Mouse (Mus musculus) G1E (cell line): ENCODE data around the gene Gm5485. TPM values are rescaled to one million over a fixed set of nuclear protein-coding genes. Genes with fewer than 3 reads are reported as not detected.

Experiments
- ATAC-seq: 2 replicates; pipeline ENCODE4 v1.8.0; 2016; ENCODE audit warnings: mild to moderate bottlenecking; ENCODE audit not compliant: insufficient number of reproducible peaks, poor library complexity, low FRiP score, severe bottlenecking; ENCODE audit errors: extremely low read depth
- DNase-seq: peaks from one replicate; pipeline ENCODE4 v3.0.0; 2012; ENCODE audit warnings: low spot score
- H3K27me3 ChIP-seq: 2 replicates; pipeline ENCODE4 v1.6.1; 2012; ENCODE audit warnings: mild to moderate bottlenecking, low read length, inconsistent platforms; ENCODE audit not compliant: insufficient read depth
- H3K36me3 ChIP-seq: replicated peaks from 2 replicates; pipeline ENCODE3; 2012; ENCODE audit warnings: mild to moderate bottlenecking, inconsistent platforms
- H3K4me1 ChIP-seq: 2 replicates; pipeline ENCODE4 v1.6.1; 2012; ENCODE audit warnings: low read depth, low read length, inconsistent platforms, mixed read lengths; ENCODE audit not compliant: insufficient read depth
- H3K4me3 ChIP-seq: 2 replicates; pipeline ENCODE4 v1.5.1; 2012; ENCODE audit warnings: low read depth, mild to moderate bottlenecking, inconsistent platforms, low read length, moderate library complexity, mixed read lengths
- H3K9me3 ChIP-seq: replicated peaks from 2 replicates; pipeline ENCODE4 v1.6.1; 2012; ENCODE audit warnings: inconsistent platforms
- CTCF ChIP-seq: IDR thresholded peaks from 2 replicates; pipeline ENCODE4 v1.5.1; 2012; ENCODE audit warnings: low read depth, low read length, inconsistent platforms, mixed read lengths
- GATA1 ChIP-seq: IDR thresholded peaks from 2 replicates; pipeline ENCODE4 v1.6.1; 2012; ENCODE audit warnings: borderline replicate concordance, low read length, inconsistent platforms, mixed read lengths
- GATA2 ChIP-seq: IDR thresholded peaks from 2 replicates; pipeline ENCODE4 v1.6.1; 2012; ENCODE audit warnings: low read depth, low read length, inconsistent platforms, borderline replicate concordance
- POLR2AphosphoS5 ChIP-seq: IDR thresholded peaks from 2 replicates; pipeline ENCODE4 v1.6.1; 2012; ENCODE audit warnings: low read depth, low read length, inconsistent platforms; ENCODE audit not compliant: insufficient replicate concordance
- TAL1 ChIP-seq: conservative IDR thresholded peaks from 2 replicates; pipeline ENCODE4 v1.6.1; 2012; ENCODE audit warnings: low read depth, low read length, inconsistent platforms, mixed read lengths
- polyA plus RNA-seq: library from polyadenylated mRNA; stranded (reverse); fragments of >175 nt; gene quantifications from 2 replicates; pipeline ENCODE4 v1.2.3, GENCODE M21; 2012
- total RNA-seq, 2 experiments: library from RNA; stranded (forward) in 1 of 2; stranded (reverse) in 1 of 2; fragments of 200-1000 nt in 1 of 2; fragments of >200 nt in 1 of 2; fragmentation: Nextera tagmentation in 1 of 2; gene quantifications; 2 replicates each; pipeline ENCODE4 v1.2.3; 2014 to 2017

Gene Gm5485
- total and polyA plus RNA-seq, 3 experiments, result not detected

- DNase-seq, result no peak
- TF ChIP-seq GATA2 (no peak), POLR2AphosphoS5 (no peak), TAL1 (no peak), GATA1 (no peak), CTCF (no peak)
- H3K9me3 ChIP-seq, result no peaks in the 10 kb centered on the region
These were observed 17.2 kb upstream of the Gm5485 start for GRCm38 (mm10) chr16:48429427-48429826.

GRCm38 (mm10) chr16:48424069-48424468, 11.9 kb upstream of the Gm5485 start:
- no peak overlapping the region for H3K4me3 ChIP-seq
- DNase-seq (no peak), ATAC-seq (no peak)
- H3K9me3 ChIP-seq, result no peaks in the 10 kb centered on the region
- TF ChIP-seq CTCF, result no peak
- no peak for TF ChIP-seq POLR2AphosphoS5
- TF ChIP-seq TAL1, result no peak
- no peak for TF ChIP-seq GATA1
- no peak for TF ChIP-seq GATA2
- no peaks in the 10 kb centered on the region for H3K27me3 ChIP-seq
- no peaks in the 10 kb centered on the region for H3K36me3 ChIP-seq
- H3K4me1 ChIP-seq, result no peaks in the 10 kb centered on the region

More at GRCm38 (mm10) chr16:48429427-48429826, 17.2 kb upstream of the Gm5485 start:
- Histone ChIP-seq H3K27me3 (no peaks in the 10 kb centered on the region), H3K36me3 (no peaks in the 10 kb centered on the region), H3K4me3 (no peak overlapping the region), H3K4me1 (no peaks in the 10 kb centered on the region)
- ATAC-seq, result no peak

GRCm38 (mm10) chr16:48422501-48422900, 10.3 kb upstream of the Gm5485 start:
- Histone ChIP-seq H3K9me3 (no peaks in the 10 kb centered on the region), H3K4me3 (no peak overlapping the region), H3K4me1 (no peaks in the 10 kb centered on the region), H3K27me3 (no peaks in the 10 kb centered on the region), H3K36me3 (no peaks in the 10 kb centered on the region)
- TF ChIP-seq POLR2AphosphoS5 (no peak), CTCF (no peak), GATA1 (no peak), TAL1 (no peak), GATA2 (no peak)
- DNase-seq (no peak), ATAC-seq (no peak)

- Histone ChIP-seq H3K36me3 (no peaks in the 10 kb centered on the region), H3K9me3 (no peaks in the 10 kb centered on the region), H3K4me1 (no peaks in the 10 kb centered on the region), H3K27me3 (no peaks in the 10 kb centered on the region), H3K4me3 (no peak overlapping the region)
- TF ChIP-seq TAL1 (no peak), GATA1 (no peak), POLR2AphosphoS5 (no peak), CTCF (no peak), GATA2 (no peak)
- ATAC-seq (no peak), DNase-seq (no peak)
These were observed 6.8 kb upstream of the Gm5485 start for GRCm38 (mm10) chr16:48419035-48419434.

GRCm38 (mm10) chr16:48418557-48418956, 6.3 kb upstream of the Gm5485 start:
- Histone ChIP-seq H3K36me3 (no peaks in the 10 kb centered on the region), H3K9me3 (no peaks in the 10 kb centered on the region), H3K4me3 (no peak overlapping the region), H3K4me1 (no peaks in the 10 kb centered on the region), H3K27me3 (no peaks in the 10 kb centered on the region)
- ATAC-seq, result no peak
- no peak for DNase-seq
- no peak for TF ChIP-seq GATA1
- TF ChIP-seq TAL1, result no peak
- no peak for TF ChIP-seq CTCF
- TF ChIP-seq GATA2, result no peak
- TF ChIP-seq POLR2AphosphoS5, result no peak

- Histone ChIP-seq H3K36me3 (no peaks in the 10 kb centered on the region), H3K9me3 (no peaks in the 10 kb centered on the region), H3K4me3 (no peak overlapping the region), H3K4me1 (no peaks in the 10 kb centered on the region), H3K27me3 (no peaks in the 10 kb centered on the region)
- no peak for DNase-seq
- ATAC-seq, result no peak
- TF ChIP-seq POLR2AphosphoS5, result no peak
- no peak for TF ChIP-seq GATA1
- no peak for TF ChIP-seq CTCF
- no peak for TF ChIP-seq GATA2
- TF ChIP-seq TAL1, result no peak
These were observed 2.1 kb downstream of the Gm5485 start for GRCm38 (mm10) chr16:48410125-48410524.

GRCm38 (mm10) chr16:48409580-48409979, 2.6 kb downstream of the Gm5485 start:
- no peaks in the 10 kb centered on the region for H3K36me3 ChIP-seq
- H3K27me3 ChIP-seq, result no peaks in the 10 kb centered on the region
- TF ChIP-seq GATA1 (no peak), CTCF (no peak), TAL1 (no peak), POLR2AphosphoS5 (no peak), GATA2 (no peak)
- ATAC-seq (no peak), DNase-seq (no peak)
- H3K4me3 ChIP-seq, result no peak overlapping the region
- no peaks in the 10 kb centered on the region for H3K9me3 ChIP-seq
- no peaks in the 10 kb centered on the region for H3K4me1 ChIP-seq
